Mouse (Mus musculus) midbrain, embryonic 11.5 days (tissue): ENCODE data around the gene Ubqln4. TPM values are rescaled to one million over a fixed set of nuclear protein-coding genes. Genes with fewer than 3 reads are reported as not detected.

Source experiments
- microRNA counts: library from miRNA; unstranded; fragments of <30 nt; microRNA quantifications from one replicate; lab custom pipeline; 2015
- microRNA-seq: library from miRNA; unstranded; fragments of <30 nt; microRNA quantifications from one replicate; pipeline ENCODE4, GENCODE M21; 2017
- polyA plus RNA-seq: library from polyadenylated mRNA; unstranded; fragments of >200 nt; fragmentation: Nextera tagmentation; extraction: Ambion mirVana; gene quantifications from 2 replicates; pipeline ENCODE4 v1.2.1, GENCODE M21; 2014

Gene Ubqln4
- polyA plus RNA-seq, 1 experiment from 2014 or later = 72.4 TPM

MicroRNAs within 50 kb of the gene (microRNA counts, 519-probe panel; counts per million panel counts)
- not detected for microRNA mmu-miR-1905 (lab: Ali Mortazavi, UCI)

Small RNA genes lying within 50 kb of the gene (microRNA-seq; reads per million reads assigned to microRNA genes)
- 0.57 reads per million for gene Mir1905

Other genes with a start within 250 kb of the Ubqln4 start
- gene Glmp, start 228.7 kb upstream of the Ubqln4 start, polyA plus RNA-seq = 70.2 and 73.7 TPM in 2 replicates
- 0.90 and 1.4 TPM in 2 replicates for gene Tmem79, start 217.6 kb upstream of the Ubqln4 start, polyA plus RNA-seq
- gene Smg5, start 217.5 kb upstream of the Ubqln4 start, polyA plus RNA-seq = 45.8 and 46.8 TPM in 2 replicates
- 0.15 and 0.29 TPM in 2 replicates for gene Paqr6, start 189.2 kb upstream of the Ubqln4 start, polyA plus RNA-seq
- 0.08 and 0.12 TPM in 2 replicates for gene Bglap3, start 181.0 kb upstream of the Ubqln4 start, polyA plus RNA-seq
- not detected in 2 replicates for gene Bglap2, start 175.1 kb upstream of the Ubqln4 start, polyA plus RNA-seq
- gene Bglap, start 169.3 kb upstream of the Ubqln4 start, polyA plus RNA-seq = 0.48 TPM in 1 of 2 replicates, not detected in the other
- 128 and 132 TPM in 2 replicates for gene Pmf1, start 143.4 kb upstream of the Ubqln4 start, polyA plus RNA-seq
- 20.8 and 22.3 TPM in 2 replicates for gene Slc25a44, start 128.6 kb upstream of the Ubqln4 start, polyA plus RNA-seq
- gene Sema4a, start 92.6 kb upstream of the Ubqln4 start, polyA plus RNA-seq = 6.3 and 6.8 TPM in 2 replicates
- gene Lmna, start 43.8 kb upstream of the Ubqln4 start, polyA plus RNA-seq = 17.9 and 21.2 TPM in 2 replicates
- 44.5 and 45.1 TPM in 2 replicates for gene Mex3a, start 21.4 kb upstream of the Ubqln4 start, polyA plus RNA-seq
- gene Rab25, start 5.5 kb upstream of the Ubqln4 start, polyA plus RNA-seq = 0.25 and 0.86 TPM in 2 replicates
- 87.2 and 103 TPM in 2 replicates for gene Lamtor2, start 684 bp upstream of the Ubqln4 start, polyA plus RNA-seq
- 154 and 157 TPM in 2 replicates for gene Ssr2, start 22.1 kb downstream of the Ubqln4 start, polyA plus RNA-seq
- 99.0 and 117 TPM in 2 replicates for gene Arhgef2, start 52.2 kb downstream of the Ubqln4 start, polyA plus RNA-seq
- 0.14 TPM in 1 of 2 replicates, not detected in the other for gene Rxfp4, start 99.4 kb downstream of the Ubqln4 start, polyA plus RNA-seq
- 107 and 109 TPM in 2 replicates for gene Khdc4, start 132.0 kb downstream of the Ubqln4 start, polyA plus RNA-seq
- 43.8 and 48.8 TPM in 2 replicates for gene Rit1, start 163.1 kb downstream of the Ubqln4 start, polyA plus RNA-seq
- 178 and 180 TPM in 2 replicates for gene Syt11, start 221.4 kb downstream of the Ubqln4 start, polyA plus RNA-seq